Mouse (Mus musculus): ENCODE results near the gene Smim27. TPM values are rescaled to one million over a fixed set of nuclear protein-coding genes. Genes with fewer than 3 reads are reported as not detected.

Smim27 gene
- polyA plus RNA-seq (2011; ENCODE audit: insufficient read length, low read depth, missing spikeins): 9.6 and 10.8 TPM in 2 replicates

- H3K27ac ChIP-seq (ENCODE audit: insufficient read depth, low read length): peak within 1 kb of the TSS; percentile 89
- H3K4me3 ChIP-seq (ENCODE audit: insufficient read depth, low read length): peak within 1 kb of the TSS; percentile 92
- 0 out of 2 replicates have a peak, but pooled peaks cover 6% of the 10 kb centered on the region for H3K4me1 ChIP-seq (ENCODE audit: control insufficient read depth, insufficient read depth, low read length)
- TF ChIP-seq POLR2A (IDR thresholded peaks at IDR 0.05; ENCODE audit: low read depth, low read length): peak; percentile 95
- TF ChIP-seq CTCF (IDR thresholded peaks at IDR 0.05; ENCODE audit: borderline replicate concordance, insufficient read depth, low read length): no peak
Observed at GRCm38 (mm10) chr4:40269430-40270032, at the start of gene Smim27, which contains the start of gene Topors. Gene Smim27, plus strand, starts transcription at chr4:40269579. Gene Topors, minus strand, starts transcription at chr4:40269850.

GRCm38 (mm10) chr4:40220437-40220836 is 48.9 kb upstream of the Smim27 start:
- no peak overlapping the region for H3K27ac ChIP-seq (ENCODE audit: insufficient read depth, low read length)
- H3K4me1 ChIP-seq (ENCODE audit: control insufficient read depth, insufficient read depth, low read length): no peaks in the 10 kb centered on the region
- TF ChIP-seq CTCF (IDR thresholded peaks at IDR 0.05; ENCODE audit: borderline replicate concordance, insufficient read depth, low read length) (no peak), POLR2A (IDR thresholded peaks at IDR 0.05; ENCODE audit: low read depth, low read length) (no peak)
- H3K4me3 ChIP-seq (ENCODE audit: insufficient read depth, low read length): no peak overlapping the region

GRCm38 (mm10) chr4:40221004-40221760 is 48.2 kb upstream of the Smim27 start:
- H3K4me1 ChIP-seq (ENCODE audit: control insufficient read depth, insufficient read depth, low read length): no peaks in the 10 kb centered on the region
- TF ChIP-seq POLR2A (IDR thresholded peaks at IDR 0.05; ENCODE audit: low read depth, low read length) (no peak), CTCF (IDR thresholded peaks at IDR 0.05; ENCODE audit: borderline replicate concordance, insufficient read depth, low read length) (no peak)
- H3K4me3 ChIP-seq (ENCODE audit: insufficient read depth, low read length): no peak overlapping the region
- H3K27ac ChIP-seq (ENCODE audit: insufficient read depth, low read length): no peak overlapping the region

DNA sequence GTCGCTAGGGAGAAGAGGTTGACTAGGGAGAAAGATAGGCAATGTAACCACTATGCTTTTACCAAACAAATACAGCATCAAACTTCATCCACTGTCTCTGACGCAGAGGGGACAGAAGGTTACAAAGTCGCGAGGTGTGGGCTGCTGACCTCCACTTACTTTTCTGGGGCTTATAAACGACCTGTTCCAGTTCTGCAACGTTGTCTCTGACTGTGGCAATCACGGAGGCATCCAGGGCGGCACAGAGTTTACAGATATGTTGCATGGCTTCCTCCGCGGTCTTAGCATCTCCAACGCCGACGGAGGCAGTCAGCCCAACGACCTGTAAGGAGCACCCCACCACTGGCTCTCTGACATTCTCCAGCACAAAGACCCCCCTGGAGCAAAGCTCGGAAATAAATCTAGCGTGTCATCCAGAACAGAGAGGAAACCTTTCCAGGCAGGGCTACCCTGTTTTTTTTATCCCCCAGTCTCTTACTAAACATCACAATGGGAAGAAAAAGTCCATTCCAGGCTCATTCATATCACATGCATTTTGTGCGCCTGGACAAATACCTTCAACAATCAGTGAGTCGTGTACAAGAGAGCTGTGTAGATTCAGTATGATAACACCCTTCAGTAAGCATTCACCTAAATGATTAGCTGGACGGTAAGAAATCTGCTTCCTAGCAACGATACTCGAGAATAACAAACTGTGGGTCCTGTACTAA is 47.3 kb upstream of the Smim27 start:
- Histone ChIP-seq H3K4me3 (ENCODE audit: insufficient read depth, low read length) (no peak overlapping the region), H3K4me1 (ENCODE audit: control insufficient read depth, insufficient read depth, low read length) (no peaks in the 10 kb centered on the region), H3K27ac (ENCODE audit: insufficient read depth, low read length) (no peak overlapping the region)
- TF ChIP-seq CTCF (IDR thresholded peaks at IDR 0.05; ENCODE audit: borderline replicate concordance, insufficient read depth, low read length) (no peak), POLR2A (IDR thresholded peaks at IDR 0.05; ENCODE audit: low read depth, low read length) (no peak)

DNA sequence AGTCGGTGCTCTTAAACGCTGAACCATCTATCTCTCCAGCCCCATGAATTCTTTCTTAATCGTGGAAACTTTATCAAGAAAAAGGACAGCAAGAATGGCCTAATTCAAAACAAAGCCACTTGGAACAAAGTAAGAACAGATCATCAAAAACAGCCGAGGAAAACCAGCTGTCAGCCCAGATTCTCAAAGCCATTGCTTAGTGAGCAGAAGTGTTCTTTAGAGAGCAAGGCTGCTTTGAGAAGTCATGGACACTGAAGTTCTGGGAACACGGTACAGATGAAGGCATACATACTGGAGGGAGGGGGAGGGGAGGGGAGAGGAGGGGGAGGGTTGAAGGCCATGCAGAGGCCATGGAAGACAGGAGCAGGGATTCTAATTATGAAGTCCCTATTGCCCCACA is 43.3 kb upstream of the Smim27 start:
- Histone ChIP-seq H3K4me1 (ENCODE audit: control insufficient read depth, insufficient read depth, low read length) (no peaks in the 10 kb centered on the region), H3K4me3 (ENCODE audit: insufficient read depth, low read length) (no peak overlapping the region)
- TF ChIP-seq POLR2A (IDR thresholded peaks at IDR 0.05; ENCODE audit: low read depth, low read length) (no peak), CTCF (IDR thresholded peaks at IDR 0.05; ENCODE audit: borderline replicate concordance, insufficient read depth, low read length) (no peak)

GRCm38 (mm10) chr4:40227131-40227530 is 42.2 kb upstream of the Smim27 start:
- Histone ChIP-seq H3K27ac (ENCODE audit: insufficient read depth, low read length) (no peak overlapping the region), H3K4me1 (ENCODE audit: control insufficient read depth, insufficient read depth, low read length) (no peaks in the 10 kb centered on the region), H3K4me3 (ENCODE audit: insufficient read depth, low read length) (no peak overlapping the region)
- TF ChIP-seq CTCF (IDR thresholded peaks at IDR 0.05; ENCODE audit: borderline replicate concordance, insufficient read depth, low read length) (no peak), POLR2A (IDR thresholded peaks at IDR 0.05; ENCODE audit: low read depth, low read length) (no peak)

More for the DNA sequence above, 43.3 kb upstream of the Smim27 start:
- no peak overlapping the region for H3K27ac ChIP-seq (ENCODE audit: insufficient read depth, low read length)

- Histone ChIP-seq H3K4me3 (ENCODE audit: insufficient read depth, low read length) (no peak overlapping the region), H3K27ac (ENCODE audit: insufficient read depth, low read length) (no peak overlapping the region), H3K4me1 (ENCODE audit: control insufficient read depth, insufficient read depth, low read length) (no peaks in the 10 kb centered on the region)
- TF ChIP-seq POLR2A (IDR thresholded peaks at IDR 0.05; ENCODE audit: low read depth, low read length) (no peak), CTCF (IDR thresholded peaks at IDR 0.05; ENCODE audit: borderline replicate concordance, insufficient read depth, low read length) (no peak)
Observed at GRCm38 (mm10) chr4:40227886-40228285, 41.5 kb upstream of the Smim27 start.

DNA sequence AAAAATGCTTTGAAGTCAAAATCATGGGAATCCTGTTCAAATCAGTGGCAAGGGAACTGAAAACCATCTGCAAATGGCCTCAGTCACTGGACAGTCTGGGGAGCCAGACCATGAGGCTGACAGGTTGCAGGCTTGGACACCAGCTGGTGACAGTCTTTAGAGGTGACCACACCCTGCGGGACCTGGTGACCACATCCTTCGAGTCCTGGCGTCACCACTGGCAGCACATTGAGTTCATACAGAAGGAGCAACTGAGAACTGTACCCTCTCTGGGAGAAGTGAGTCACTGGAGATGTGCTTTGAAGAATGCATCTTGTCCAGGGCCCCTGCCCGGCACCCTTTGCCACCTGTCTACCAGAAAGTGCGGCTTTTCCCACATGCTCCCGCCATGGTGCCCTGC is 39.7 kb upstream of the Smim27 start:
- TF ChIP-seq POLR2A (IDR thresholded peaks at IDR 0.05; ENCODE audit: low read depth, low read length) (no peak), CTCF (IDR thresholded peaks at IDR 0.05; ENCODE audit: borderline replicate concordance, insufficient read depth, low read length) (no peak)
- H3K27ac ChIP-seq (ENCODE audit: insufficient read depth, low read length): no peak overlapping the region
- H3K4me1 ChIP-seq (ENCODE audit: control insufficient read depth, insufficient read depth, low read length): no peaks in the 10 kb centered on the region
- no peak overlapping the region for H3K4me3 ChIP-seq (ENCODE audit: insufficient read depth, low read length)

GRCm38 (mm10) chr4:40233062-40233664 is 36.2 kb upstream of the Smim27 start:
- TF ChIP-seq CTCF (IDR thresholded peaks at IDR 0.05; ENCODE audit: borderline replicate concordance, insufficient read depth, low read length) (no peak), POLR2A (IDR thresholded peaks at IDR 0.05; ENCODE audit: low read depth, low read length) (no peak)

More at GRCm38 (mm10) chr4:40233062-40233664, 36.2 kb upstream of the Smim27 start:
- H3K4me1 ChIP-seq (ENCODE audit: control insufficient read depth, insufficient read depth, low read length): no peaks in the 10 kb centered on the region
- no peak overlapping the region for H3K4me3 ChIP-seq (ENCODE audit: insufficient read depth, low read length)
- no peak overlapping the region for H3K27ac ChIP-seq (ENCODE audit: insufficient read depth, low read length)

Data from embryonic fibroblast, embryonic 13.5 days (primary cell).